12 mouse cellular contexts compared by ENCODE assay signal in genomic region chr3:145798042-145798441, GRCm38 (mm10). TPM values are rescaled to one million over a fixed set of nuclear protein-coding genes. Genes with fewer than 3 reads are reported as not detected.
A peak's percentile ranks its signal among the peaks of the same experiment; 100 is the strongest.
DNase-seq lines count a peak whose midpoint lies in the region; ATAC-seq and TF ChIP-seq lines count a peak whose summit lies in the region.
"Had no signal": no experiment of that assay in that cellular context is flagged by ENCODE, and none has a peak within 500 bp of the region (broad histone marks: within the 10 kb centered on the region; RNA-seq: fewer than 3 reads in every experiment).

No protein-coding gene starts in this region.

- no peak overlapping the region for H3K4me3 ChIP-seq in kidney, adult 2 months (ENCODE audit: insufficient read depth, low read depth, low read length)
- no peak overlapping the region for H3K4me3 ChIP-seq in lung, postnatal 0 days (ENCODE audit: low read depth, low read length)
- no peak overlapping the region for H3K4me3 ChIP-seq in intestine, embryonic 16.5 days (ENCODE audit: low read length)
- H3K4me3 ChIP-seq in liver, embryonic 15.5 days (replicated peaks), result no peak overlapping the region
- H3K4me3 ChIP-seq: stomach, embryonic 15.5 days had no signal

- peak; percentile 24; the same call in 1 of the 2 replicates for ATAC-seq in lung, postnatal 0 days
- no peak for ATAC-seq in intestine, embryonic 16.5 days
- ATAC-seq in liver, embryonic 15.5 days (ENCODE audit: insufficient read depth), result no peak

- no peak for TF ChIP-seq CTCF in kidney, adult 2 months (conservative IDR thresholded peaks at IDR 0.05; ENCODE audit: insufficient read depth, insufficient read length, low read depth, low read length)
- TF ChIP-seq CTCF in lung, postnatal 0 days (IDR thresholded peaks at IDR 0.05), result no peak

- WGBS in kidney, adult 2 months, result 51% methylated on average over 10 of the region's 10 CpGs
- 45% methylated on average over 10 of the region's 10 CpGs for WGBS in lung, postnatal 0 days
- 59% methylated on average over 10 of the region's 10 CpGs for WGBS in intestine, embryonic 16.5 days
- 58% methylated on average over 10 of the region's 10 CpGs for WGBS in liver, embryonic 15.5 days (ENCODE audit: insufficient replicate concordance)

- H3K27ac ChIP-seq in kidney, adult 2 months (ENCODE audit: insufficient read depth, low read depth, low read length), result peak overlapping the region; percentile 45
- peak overlapping the region; percentile 12; the same call in 1 of the 2 replicates for H3K27ac ChIP-seq in lung, postnatal 0 days (ENCODE audit: low read length)
- peak overlapping the region; percentile 53; the same call in 1 of the 2 replicates for H3K27ac ChIP-seq in intestine, embryonic 16.5 days (ENCODE audit: low read length)
- H3K27ac ChIP-seq in liver, embryonic 15.5 days (replicated peaks), result peak overlapping the region; percentile 52

- no peaks in the 10 kb centered on the region for H3K36me3 ChIP-seq in kidney, adult 2 months (ENCODE audit: control insufficient read depth, insufficient read depth, low read length)
- no peaks in the 10 kb centered on the region for H3K36me3 ChIP-seq in lung, postnatal 0 days (ENCODE audit: insufficient read depth, low read length)
- H3K36me3 ChIP-seq in intestine, embryonic 16.5 days (ENCODE audit: control insufficient read depth, insufficient read depth, low read length), result no peaks in the 10 kb centered on the region
- no peaks in the 10 kb centered on the region for H3K36me3 ChIP-seq in liver, embryonic 15.5 days (replicated peaks)
- H3K36me3 ChIP-seq: stomach, embryonic 15.5 days had no signal

- no peak for TF ChIP-seq POLR2A in kidney, adult 2 months (IDR thresholded peaks at IDR 0.05; ENCODE audit: low read depth, low read length)

- H3K27me3 ChIP-seq in kidney, adult 2 months (replicated peaks; ENCODE audit: control insufficient read depth, insufficient read depth, low read length), result no peaks in the 10 kb centered on the region
- H3K27me3 ChIP-seq in lung, postnatal 0 days (replicated peaks; ENCODE audit: insufficient read depth, low read length), result no peaks in the 10 kb centered on the region
- H3K27me3 ChIP-seq in intestine, embryonic 16.5 days (replicated peaks; ENCODE audit: control insufficient read depth, insufficient read depth, low read length), result no peaks in the 10 kb centered on the region
- H3K27me3 ChIP-seq in liver, embryonic 15.5 days, result no peaks in the 10 kb centered on the region
- H3K27me3 ChIP-seq: CH12.LX; stomach, embryonic 15.5 days had no signal

- peaks cover 26% of the 10 kb centered on the region for H3K4me1 ChIP-seq in kidney, adult 2 months (ENCODE audit: control insufficient read depth, insufficient read depth, low read length)
- H3K4me1 ChIP-seq in lung, postnatal 0 days (ENCODE audit: insufficient read depth, low read depth, low read length), result peaks cover 8% of the 10 kb centered on the region; the same call in 1 of the 2 replicates
- peaks cover 32% of the 10 kb centered on the region for H3K4me1 ChIP-seq in intestine, embryonic 16.5 days (ENCODE audit: control insufficient read depth, insufficient read depth, low read length)
- H3K4me1 ChIP-seq in liver, embryonic 15.5 days (replicated peaks), result peaks cover 13% of the 10 kb centered on the region

- DNase-seq in kidney, adult 2 months, result peak; percentile 42
- no peak for DNase-seq in kidney, adult 18-20 months
- DNase-seq in lung, postnatal 0 days (ENCODE audit: low spot score), result no peak
- DNase-seq in lung, postnatal 36 days, result no peak
- no peak for DNase-seq in thymus, postnatal 36 days
- DNase-seq: cerebellum, adult 11-12 months; left cerebral cortex, postnatal 4 days; right cerebral cortex, postnatal 4 days had no signal

- no peaks in the 10 kb centered on the region for H3K9me3 ChIP-seq in lung, postnatal 0 days (ENCODE audit: low read length)
- H3K9me3 ChIP-seq in intestine, embryonic 16.5 days (ENCODE audit: control insufficient read depth, low read length), result no peaks in the 10 kb centered on the region; the same call in 1 of the 2 replicates
- H3K9me3 ChIP-seq in liver, embryonic 15.5 days (replicated peaks), result no peaks in the 10 kb centered on the region
- H3K9me3 ChIP-seq: stomach, embryonic 15.5 days had no signal

- no peak overlapping the region for H3K9ac ChIP-seq in lung, postnatal 0 days (replicated peaks; ENCODE audit: low read depth)
- no peak overlapping the region for H3K9ac ChIP-seq in intestine, embryonic 16.5 days (ENCODE audit: low read depth, low read length)
- H3K9ac ChIP-seq in liver, embryonic 15.5 days, result no peak overlapping the region
- H3K9ac ChIP-seq: stomach, embryonic 15.5 days had no signal

- TF ChIP-seq EP300 in lung, postnatal 0 days (IDR thresholded peaks at IDR 0.05), result no peak

- no peak overlapping the region for H3K4me2 ChIP-seq in lung, postnatal 0 days (replicated peaks; ENCODE audit: low read depth, low read length)
- H3K4me2 ChIP-seq in intestine, embryonic 16.5 days (ENCODE audit: low read depth, low read length), result no peak overlapping the region
- no peak overlapping the region for H3K4me2 ChIP-seq in liver, embryonic 15.5 days
- H3K4me2 ChIP-seq: stomach, embryonic 15.5 days had no signal

RNA-seq across cellular contexts. Expression of gene Ddah1, which starts 39.6 kb away (rescaled TPM):
- 143 and 159 TPM in 2 replicates for polyA plus RNA-seq in kidney, adult 2 months (2012; rRNA removed)
- 20.2 and 20.7 TPM in 2 replicates for polyA plus RNA-seq in lung, postnatal 0 days (2015; fragmentation: Nextera tagmentation; extraction: Ambion mirVana)
- polyA plus RNA-seq in intestine, embryonic 16.5 days (2015; fragmentation: Nextera tagmentation; extraction: Ambion mirVana), result 40.5 and 44.5 TPM in 2 replicates
- 44.5 and 47.4 TPM in 2 replicates for polyA plus RNA-seq in liver, embryonic 15.5 days (2015; fragmentation: Nextera tagmentation; extraction: Ambion mirVana)
